In the genomic region with DNA sequence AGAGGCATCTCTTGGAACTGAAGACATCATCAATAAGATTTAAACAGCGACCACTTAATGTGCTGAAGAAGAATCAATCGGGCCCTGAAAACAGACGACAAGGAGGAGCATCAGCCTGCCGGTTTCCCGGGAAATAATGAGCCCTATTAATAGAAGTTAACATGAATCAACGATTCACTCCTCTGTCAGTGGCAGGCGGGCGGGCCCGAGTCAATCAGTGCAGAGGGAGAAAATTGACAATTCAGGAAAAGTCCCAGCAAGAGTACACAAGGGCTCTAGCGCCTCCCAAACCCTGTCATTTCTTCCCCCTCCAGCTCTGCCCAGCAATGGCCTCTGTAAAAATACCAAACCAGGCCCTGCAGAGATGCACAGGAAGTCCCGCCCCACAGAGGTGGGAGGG, we compare ENCODE assay signal across 16 mouse cellular contexts.
DNase-seq lines count a peak whose midpoint lies in the region; ATAC-seq and TF ChIP-seq lines count a peak whose summit lies in the region.
"Had no signal": no experiment of that assay in that cellular context is flagged by ENCODE, and none has a peak within 500 bp of the region (broad histone marks: within the 10 kb centered on the region; RNA-seq: fewer than 3 reads in every experiment).

No protein-coding gene starts in this region.

- H3K27me3 ChIP-seq in kidney, embryonic 15.5 days = no peaks in the 10 kb centered on the region
- H3K27me3 ChIP-seq: embryonic facial prominence, embryonic 12.5 days; hindbrain, embryonic 12.5 days; limb, embryonic 15.5 days had no signal

- H3K9ac ChIP-seq in kidney, embryonic 15.5 days = no peak overlapping the region
- H3K9ac ChIP-seq: embryonic facial prominence, embryonic 12.5 days; hindbrain, embryonic 12.5 days; limb, embryonic 15.5 days; lung, embryonic 14.5 days had no signal

- TF ChIP-seq CTCF in lung, adult 2 months (IDR thresholded peaks at IDR 0.05; ENCODE audit: insufficient read depth, low read length) = no peak
- no peak for TF ChIP-seq CTCF in brain, embryonic 14.5 days (IDR thresholded peaks at IDR 0.05; ENCODE audit: borderline replicate concordance, extremely low read depth, insufficient read depth, insufficient read length)

- H3K4me1 ChIP-seq in lung, adult 2 months (ENCODE audit: control insufficient read depth, insufficient read depth, low read length) = no peaks in the 10 kb centered on the region
- no peaks in the 10 kb centered on the region for H3K4me1 ChIP-seq in kidney, embryonic 15.5 days
- H3K4me1 ChIP-seq: embryonic facial prominence, embryonic 12.5 days; hindbrain, embryonic 12.5 days; limb, embryonic 15.5 days had no signal

- H3K4me2 ChIP-seq in kidney, embryonic 15.5 days = no peak overlapping the region
- H3K4me2 ChIP-seq: embryonic facial prominence, embryonic 12.5 days; hindbrain, embryonic 12.5 days; limb, embryonic 15.5 days; lung, embryonic 14.5 days had no signal

- H3K27ac ChIP-seq in kidney, embryonic 15.5 days = no peak overlapping the region
- H3K27ac ChIP-seq: embryonic facial prominence, embryonic 12.5 days; hindbrain, embryonic 12.5 days; limb, embryonic 15.5 days had no signal

- DNase-seq in lung, postnatal 4 days = peak; percentile 5 to 30
- no peak for DNase-seq in lung, adult 2 months
- DNase-seq in R1 (ENCODE audit: low read depth, low spot score) = peak; percentile 38
- DNase-seq in brain, embryonic 14.5 days (ENCODE audit: low read depth) = peak; percentile 60
- peak; percentile 47 for DNase-seq in layer of hippocampus, adult 9-11 months
- DNase-seq in cerebellum, adult 18-20 months = no peak
- DNase-seq: cerebellum, postnatal 25 days; heart, adult 11 months; kidney, postnatal 14 days; lung, embryonic 14.5 days; right cerebral cortex, postnatal 25 days had no signal

- no peaks in the 10 kb centered on the region for H3K9me3 ChIP-seq in kidney, embryonic 15.5 days (replicated peaks)
- H3K9me3 ChIP-seq: embryonic facial prominence, embryonic 12.5 days; limb, embryonic 15.5 days had no signal

- H3K4me3 ChIP-seq in lung, adult 2 months (replicated peaks; ENCODE audit: extremely low read depth, low read depth, low read length) = no peak overlapping the region
- H3K4me3 ChIP-seq in kidney, embryonic 15.5 days (replicated peaks) = no peak overlapping the region
- H3K4me3 ChIP-seq: embryonic facial prominence, embryonic 12.5 days; hindbrain, embryonic 12.5 days; limb, embryonic 15.5 days had no signal

- no peak for ATAC-seq in kidney, embryonic 15.5 days (replicated peaks; ENCODE audit: low FRiP score)
- ATAC-seq: intestine, embryonic 16.5 days had no signal

- H3K36me3 ChIP-seq in kidney, embryonic 15.5 days = no peaks in the 10 kb centered on the region
- H3K36me3 ChIP-seq: embryonic facial prominence, embryonic 12.5 days; hindbrain, embryonic 12.5 days; limb, embryonic 15.5 days had no signal

- 80% methylated on average over 11 of the region's 11 CpGs for WGBS in lung, adult 2 months
- WGBS in kidney, embryonic 15.5 days = 75% methylated on average over 11 of the region's 11 CpGs

- no peak for TF ChIP-seq POLR2A in lung, adult 2 months (IDR thresholded peaks at IDR 0.05; ENCODE audit: borderline replicate concordance, extremely low read depth, low read depth, low read length)
- no peak for TF ChIP-seq POLR2A in brain, embryonic 14.5 days (IDR thresholded peaks at IDR 0.05; ENCODE audit: borderline replicate concordance, extremely low read depth, insufficient read depth, insufficient read length, poor library complexity, severe bottlenecking)

Comparison
In these comparisons a context has a peak if more than half of its experiments do, and no peak if none do; other contexts are left out.
1. DNase-seq: peak in lung, postnatal 4 days (2 of 2), R1 (single experiment), brain, embryonic 14.5 days (single experiment) and layer of hippocampus, adult 9-11 months (single experiment); none in lung, adult 2 months (single experiment) and cerebellum, adult 18-20 months (0 of 2).